Mouse (Mus musculus) heart, embryonic 10.5 days (tissue): ENCODE data around the gene Zbtb32. TPM values are rescaled to one million over a fixed set of nuclear protein-coding genes. Genes with fewer than 3 reads are reported as not detected.

Source experiments
- DNase-seq: peaks from one replicate; pipeline ENCODE4 v3.0.0-alpha.2; 2017; ENCODE audit warnings: low spot score
- H3K27ac ChIP-seq: fragments of 300-500 bp; sonication (generic); 2 replicates; pipeline ENCODE4 v1.5.1; 2016; ENCODE audit warnings: mild to moderate bottlenecking
- H3K27me3 ChIP-seq: fragments of 300-500 bp; sonication (generic); 2 replicates; pipeline ENCODE4 v1.6.1; 2016; ENCODE audit warnings: mild to moderate bottlenecking; ENCODE audit not compliant: poor library complexity, insufficient read depth, severe bottlenecking
- H3K36me3 ChIP-seq: fragments of 300-500 bp; sonication (generic); 2 replicates; pipeline ENCODE4 v1.6.1; 2016; ENCODE audit warnings: mild to moderate bottlenecking, moderate library complexity
- H3K4me1 ChIP-seq: fragments of 300-500 bp; sonication (generic); 2 replicates; pipeline ENCODE4 v1.6.1; 2016; ENCODE audit warnings: mild to moderate bottlenecking
- H3K4me3 ChIP-seq: fragments of 300-500 bp; sonication (generic); 2 replicates; pipeline ENCODE4 v1.5.1; 2016; ENCODE audit warnings: mild to moderate bottlenecking, moderate library complexity
- H3K9me3 ChIP-seq: fragments of 300-500 bp; sonication (generic); 2 replicates; pipeline ENCODE4 v1.6.1; 2016; ENCODE audit warnings: mild to moderate bottlenecking, moderate library complexity
- WGBS: fragments of 180-500 bp; shearing (Covaris S2); methylation state at CpG from one replicate; pipeline ENCODE4 v1.1.7; 2016; 5-methylcytosine and 5-hydroxymethylcytosine counted together
- polyA plus RNA-seq: library from polyadenylated mRNA; unstranded; fragments of >200 nt; fragmentation: Nextera tagmentation; extraction: Ambion mirVana; gene quantifications from 2 replicates; pipeline ENCODE4 v1.2.1, GENCODE M21; 2016

The Zbtb32 gene
- 0.19 and 0.27 TPM in 2 replicates for polyA plus RNA-seq

DNA sequence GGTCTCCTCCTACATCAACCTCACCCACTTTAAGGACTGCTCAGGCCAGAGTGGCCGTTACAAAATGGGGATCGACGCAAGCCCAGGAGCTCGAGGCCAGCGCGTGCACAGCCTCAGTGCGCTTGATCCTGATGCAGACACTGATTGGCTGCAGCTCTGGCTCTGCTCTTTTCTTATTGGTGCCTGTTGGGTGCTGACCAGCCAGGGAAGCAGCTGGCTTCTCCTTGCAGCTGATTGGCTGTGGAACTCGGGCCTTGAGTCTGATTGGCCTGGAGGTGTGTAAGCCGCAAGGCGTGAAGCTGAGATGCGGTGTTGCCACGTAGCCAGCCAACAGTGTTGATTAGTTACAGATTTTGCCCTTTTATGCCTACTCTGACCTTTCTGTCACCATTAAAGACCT lies at the start of gene Zbtb32:
TSS of gene Zbtb32 (minus strand) at position 124 of the 400 bp plus-strand sequence.
- no peak for DNase-seq

DNA sequence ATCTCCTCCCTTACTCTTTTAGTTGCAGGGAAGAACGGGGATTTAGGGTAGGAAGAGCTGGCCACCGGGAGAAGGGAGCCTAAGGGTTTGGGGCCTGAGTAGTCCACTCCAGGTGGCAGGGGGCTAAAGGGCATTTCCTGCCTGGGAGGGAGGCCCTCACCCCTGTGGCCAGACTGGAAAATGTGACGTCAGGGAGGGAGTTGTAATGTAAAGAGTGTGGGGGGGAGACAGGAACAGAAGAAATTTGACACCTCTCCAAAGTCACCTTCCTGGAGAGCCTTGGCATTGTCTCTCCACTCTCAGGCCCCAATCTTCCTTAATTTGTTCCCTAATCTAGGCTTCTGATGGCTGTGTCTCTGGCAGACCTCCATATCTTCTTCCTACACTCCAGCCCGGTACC lies 40.4 kb upstream of the Zbtb32 start:
- 14% methylated on average over 4 of the region's 4 CpGs for WGBS
- no peak overlapping the region; the same call in 1 of the 2 replicates for H3K4me3 ChIP-seq
- H3K4me1 ChIP-seq: peaks cover 36% of the 10 kb centered on the region
- no peaks in the 10 kb centered on the region for H3K9me3 ChIP-seq
- H3K27me3 ChIP-seq: peaks cover 26% of the 10 kb centered on the region
- peak overlapping the region; percentile 69 for H3K27ac ChIP-seq
- H3K36me3 ChIP-seq: peaks cover 45% of the 10 kb centered on the region
- no peak for DNase-seq

More for the DNA sequence above, at the start of gene Zbtb32:
- Histone ChIP-seq H3K27ac (no peak within 1 kb of the TSS), H3K4me3 (peak within 1 kb of the TSS; percentile 19; the same call in 1 of the 2 replicates), H3K36me3 (no peaks in the 10 kb centered on the region), H3K27me3 (peaks cover 8% of the 10 kb centered on the region; the same call in 1 of the 2 replicates), H3K9me3 (no peaks in the 10 kb centered on the region), H3K4me1 (peaks cover 18% of the 10 kb centered on the region)
- 91% methylated on average over 12 of the region's 12 CpGs for WGBS

GRCm38 (mm10) chr7:30636395-30636794 lies 37.7 kb upstream of the Zbtb32 start:
- Histone ChIP-seq H3K27ac (peak overlapping the region; percentile 56; the same call in 1 of the 2 replicates), H3K36me3 (peaks cover 18% of the 10 kb centered on the region), H3K9me3 (no peaks in the 10 kb centered on the region), H3K27me3 (peaks cover 52% of the 10 kb centered on the region), H3K4me3 (peak overlapping the region; percentile 53), H3K4me1 (peaks cover 43% of the 10 kb centered on the region)
- WGBS: 18% methylated on average over 11 of the region's 11 CpGs
- peak; percentile 83 for DNase-seq

DNA sequence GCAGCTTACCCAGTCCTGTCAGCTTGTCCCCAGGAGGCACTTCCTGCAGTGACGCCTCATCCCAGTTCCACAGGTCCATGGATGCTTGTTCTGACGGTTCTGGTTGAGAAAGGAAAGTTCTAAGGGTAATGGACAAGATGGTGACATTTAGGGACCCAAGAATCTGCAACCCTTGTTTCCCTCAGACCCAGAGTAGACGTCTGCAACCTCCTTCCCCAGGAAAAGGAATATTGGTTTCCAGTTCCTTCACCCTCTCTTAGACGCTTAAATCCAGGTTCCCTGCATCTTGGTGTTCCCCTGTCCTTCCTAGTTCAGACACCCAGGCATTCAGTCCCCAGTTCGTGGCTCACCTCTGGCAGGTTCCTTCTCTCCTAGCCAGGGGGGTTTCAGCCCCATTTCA lies 37.0 kb upstream of the Zbtb32 start, which contains the start of gene Etv2:
TSS of gene Etv2 (minus strand) at position 101 of the 400 bp plus-strand sequence.
- WGBS: 3% methylated on average over 5 of the region's 5 CpGs
- no peak for DNase-seq
- H3K4me3 ChIP-seq: peak within 1 kb of the TSS; percentile 53
- H3K4me1 ChIP-seq: peaks cover 43% of the 10 kb centered on the region
- no peaks in the 10 kb centered on the region for H3K9me3 ChIP-seq
- H3K36me3 ChIP-seq: peaks cover 12% of the 10 kb centered on the region
- H3K27ac ChIP-seq: peak within 1 kb of the TSS; percentile 59; the same call in 1 of the 2 replicates
- peaks cover 57% of the 10 kb centered on the region for H3K27me3 ChIP-seq

- Histone ChIP-seq H3K27ac (peak overlapping the region; percentile 59; the same call in 1 of the 2 replicates), H3K36me3 (0 out of 2 replicates have a peak, but pooled peaks cover under 1% of the 10 kb centered on the region), H3K4me3 (peak overlapping the region; percentile 53), H3K27me3 (peaks cover 59% of the 10 kb centered on the region), H3K4me1 (peaks cover 42% of the 10 kb centered on the region), H3K9me3 (no peaks in the 10 kb centered on the region)
- peak; percentile 88 for DNase-seq
- 2% methylated on average over 20 of the region's 20 CpGs for WGBS
Observed at GRCm38 (mm10) chr7:30634621-30635020, 35.9 kb upstream of the Zbtb32 start.

DNA sequence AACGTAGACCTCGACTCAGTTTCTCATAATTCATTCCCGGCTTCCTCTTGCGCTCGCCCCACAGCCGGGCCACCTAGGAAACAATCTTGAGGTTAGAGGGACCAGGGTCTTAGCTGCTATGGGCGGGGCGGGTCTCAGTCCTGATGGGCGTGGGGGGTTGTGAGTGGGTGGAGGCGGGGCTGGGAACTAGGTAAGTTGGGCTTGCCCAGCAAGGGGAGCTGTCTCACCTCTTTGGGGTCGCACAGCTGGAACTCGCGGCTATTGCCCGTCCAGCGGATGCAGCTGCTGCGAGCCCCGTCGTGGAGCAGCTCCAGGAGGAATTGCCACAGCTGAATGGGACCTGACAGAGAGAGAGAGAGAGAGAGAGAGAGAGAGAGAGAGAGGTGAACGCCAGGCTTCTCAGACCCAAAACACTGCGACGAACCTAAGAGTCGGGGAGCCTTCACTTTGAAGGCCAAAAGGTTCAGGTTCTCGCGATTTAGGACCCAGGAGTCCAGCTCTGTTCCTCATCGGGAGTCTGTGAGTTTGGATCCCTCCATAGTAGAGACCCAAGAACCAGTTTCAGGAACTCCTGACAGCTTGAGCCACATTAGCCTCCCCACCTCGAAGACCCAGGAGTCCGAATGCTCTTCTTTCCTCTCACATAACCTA lies 35.2 kb upstream of the Zbtb32 start:
- Histone ChIP-seq H3K4me1 (peaks cover 35% of the 10 kb centered on the region), H3K27ac (no peak overlapping the region), H3K27me3 (peaks cover 59% of the 10 kb centered on the region), H3K36me3 (no peaks in the 10 kb centered on the region), H3K9me3 (no peaks in the 10 kb centered on the region), H3K4me3 (peak overlapping the region; percentile 53)
- no peak for DNase-seq
- 12% methylated on average over 27 of the region's 27 CpGs for WGBS

- Histone ChIP-seq H3K36me3 (peaks cover 7% of the 10 kb centered on the region), H3K27ac (no peak overlapping the region), H3K9me3 (no peaks in the 10 kb centered on the region), H3K4me3 (no peak overlapping the region), H3K4me1 (peaks cover 18% of the 10 kb centered on the region), H3K27me3 (peaks cover 32% of the 10 kb centered on the region)
- no peak for DNase-seq
Observed at GRCm38 (mm10) chr7:30629013-30629412, 30.3 kb upstream of the Zbtb32 start.

GRCm38 (mm10) chr7:30626647-30627046 lies 27.9 kb upstream of the Zbtb32 start:
- 78% methylated on average over 5 of the region's 5 CpGs for WGBS
- Histone ChIP-seq H3K27me3 (peaks cover 9% of the 10 kb centered on the region; the same call in 1 of the 2 replicates), H3K4me1 (peaks cover 22% of the 10 kb centered on the region), H3K9me3 (no peaks in the 10 kb centered on the region), H3K4me3 (peak overlapping the region; percentile 95; the same call in 1 of the 2 replicates), H3K36me3 (peaks cover 30% of the 10 kb centered on the region), H3K27ac (no peak overlapping the region; the same call in 1 of the 2 replicates)
- no peak for DNase-seq

DNA sequence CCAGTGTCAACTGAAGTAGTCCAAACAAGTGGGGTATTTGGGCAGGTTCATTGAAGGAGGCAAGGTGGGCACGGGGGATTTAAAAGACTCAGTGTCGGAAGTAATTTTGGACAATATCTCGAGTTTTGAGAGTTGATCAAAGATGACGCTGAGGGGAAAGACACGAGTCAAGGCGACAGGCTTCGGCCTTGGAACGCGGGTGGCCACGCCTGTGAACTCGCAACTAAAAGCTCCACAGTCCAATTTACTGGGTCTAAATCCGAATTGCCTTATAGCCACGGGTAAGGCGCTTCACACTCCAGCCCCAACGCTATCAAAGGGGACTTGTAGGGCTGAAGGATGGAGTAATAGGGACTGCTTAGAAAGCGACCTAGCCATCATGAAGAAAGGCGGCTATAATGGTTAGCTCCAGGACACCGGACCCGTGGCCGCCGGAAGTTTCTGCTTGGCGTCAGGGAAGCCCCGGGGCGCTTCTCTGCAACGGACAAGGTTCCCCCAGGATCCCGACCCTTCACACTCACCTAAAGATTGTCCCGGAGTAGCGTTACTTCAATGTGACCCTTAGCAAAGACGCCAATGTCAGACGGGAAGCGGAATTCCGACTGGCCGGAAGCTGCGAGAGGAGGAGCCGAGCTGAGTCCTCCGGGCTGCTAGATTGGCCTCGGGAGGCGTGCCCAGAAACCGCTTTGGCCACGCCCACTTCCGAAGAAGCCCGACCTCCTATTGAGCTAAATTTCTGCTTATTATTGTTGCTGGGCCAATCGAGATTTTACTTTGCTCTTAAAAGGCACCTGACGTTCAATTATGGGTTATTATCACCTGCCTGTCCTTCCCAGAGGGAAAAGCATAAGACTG lies 27.0 kb upstream of the Zbtb32 start, which contains the start of gene Cox6b1:
TSS of gene Cox6b1 (minus strand) at position 622 of the 855 bp plus-strand sequence.
- Histone ChIP-seq H3K36me3 (peaks cover 36% of the 10 kb centered on the region), H3K27me3 (0 out of 2 replicates have a peak, but pooled peaks cover 2% of the 10 kb centered on the region), H3K9me3 (no peaks in the 10 kb centered on the region), H3K27ac (peak within 1 kb of the TSS; percentile 96), H3K4me3 (peak within 1 kb of the TSS; percentile 95), H3K4me1 (peaks cover 22% of the 10 kb centered on the region)
- WGBS: 2% methylated on average over 44 of the region's 44 CpGs
- DNase-seq: peak; percentile 97

DNA sequence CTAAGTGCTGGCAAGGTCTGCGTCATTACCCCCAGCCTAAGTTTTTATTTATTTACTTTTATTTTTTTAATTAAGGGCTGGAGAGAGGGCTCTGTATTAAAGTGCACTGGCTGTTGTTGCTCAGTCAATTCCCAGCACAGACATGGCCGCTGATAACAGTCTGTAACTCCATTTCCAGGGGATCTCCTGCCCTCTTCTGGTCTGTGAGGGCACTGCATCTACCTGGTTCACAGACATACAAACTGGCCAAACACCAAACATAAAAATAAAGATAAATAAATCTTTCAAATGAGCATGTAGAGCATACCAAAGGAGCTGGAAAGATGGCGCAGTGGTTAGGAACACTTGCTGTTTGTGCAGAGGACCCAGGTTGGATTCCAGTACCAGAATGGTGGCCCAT lies 20.5 kb upstream of the Zbtb32 start:
- 83% methylated on average over 3 of the region's 3 CpGs for WGBS
- Histone ChIP-seq H3K36me3 (peaks cover 81% of the 10 kb centered on the region), H3K27me3 (no peaks in the 10 kb centered on the region), H3K4me3 (no peak overlapping the region), H3K4me1 (peaks cover 11% of the 10 kb centered on the region), H3K27ac (no peak overlapping the region), H3K9me3 (no peaks in the 10 kb centered on the region)
- no peak for DNase-seq

DNA sequence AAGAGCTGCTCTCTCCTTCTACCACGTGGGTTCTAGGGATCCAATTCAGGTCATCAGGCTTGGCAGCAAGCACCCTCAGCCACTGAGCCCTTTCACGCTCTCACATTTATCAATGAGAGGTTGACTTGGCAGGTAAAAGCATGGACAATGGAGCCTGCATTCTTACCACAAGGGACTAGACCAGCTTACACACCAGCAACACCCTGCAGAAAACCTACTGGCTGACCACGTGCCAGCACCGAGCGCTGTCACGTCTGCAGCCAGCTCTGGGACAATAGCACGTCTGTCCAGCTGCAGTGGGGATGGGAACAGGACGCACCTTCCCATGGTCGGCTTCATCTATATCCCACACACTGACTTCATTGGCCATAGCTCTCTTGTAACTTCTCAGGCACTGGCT lies 19.9 kb upstream of the Zbtb32 start:
- 96% methylated on average over 9 of the region's 9 CpGs for WGBS
- Histone ChIP-seq H3K4me3 (no peak overlapping the region), H3K4me1 (peaks cover 13% of the 10 kb centered on the region), H3K36me3 (peaks cover 76% of the 10 kb centered on the region), H3K27me3 (no peaks in the 10 kb centered on the region), H3K27ac (no peak overlapping the region), H3K9me3 (no peaks in the 10 kb centered on the region)
- no peak for DNase-seq

- Histone ChIP-seq H3K36me3 (peaks cover 49% of the 10 kb centered on the region), H3K27me3 (no peaks in the 10 kb centered on the region), H3K4me1 (peaks cover 9% of the 10 kb centered on the region; the same call in 1 of the 2 replicates), H3K9me3 (no peaks in the 10 kb centered on the region), H3K27ac (no peak overlapping the region), H3K4me3 (no peak overlapping the region)
- DNase-seq: no peak
- WGBS: 52% methylated on average over 5 of the region's 5 CpGs
Observed at GRCm38 (mm10) chr7:30615049-30615760, 16.5 kb upstream of the Zbtb32 start.
